Mouse (Mus musculus) kidney, postnatal 0 days (tissue): ENCODE measurements around the gene Pgghg. TPM values are rescaled to one million over a fixed set of nuclear protein-coding genes. Genes with fewer than 3 reads are reported as not detected.
"Not testable (repeated sequence)": the region's sequence is repeated elsewhere in the genome, so short reads cannot be mapped to it uniquely, and the experiment has no call there.

Source experiments
- ATAC-seq: fragments of 200-750 bp; cut with Nextera tagmentation; replicated peaks from 2 replicates; pipeline ENCODE4 v1.8.0; 2017; ENCODE audit warnings: low read depth, moderate number of reproducible peaks, moderate TSS enrichment, moderate library complexity; ENCODE audit not compliant: low FRiP score
- DNase-seq: peaks from one replicate; pipeline ENCODE4 v3.0.0-alpha.2; 2016; ENCODE audit warnings: low spot score
- H3K27ac ChIP-seq: fragments of 300-500 bp; sonication (generic); 2 replicates; pipeline ENCODE4 v1.5.1; 2014; ENCODE audit warnings: mild to moderate bottlenecking
- H3K27me3 ChIP-seq: fragments of 300-500 bp; sonication (generic); 2 replicates; pipeline ENCODE4 v1.6.1; 2014; ENCODE audit warnings: low read length, mixed read lengths; ENCODE audit not compliant: insufficient read depth
- H3K36me3 ChIP-seq: fragments of 300-500 bp; sonication (generic); 2 replicates; pipeline ENCODE4 v1.6.1; 2014; ENCODE audit warnings: low read length, mixed read lengths; ENCODE audit not compliant: insufficient read depth
- H3K4me1 ChIP-seq: fragments of 300-500 bp; sonication (generic); replicated peaks from 2 replicates; pipeline ENCODE4 v1.6.1; 2014; ENCODE audit warnings: antibody characterized with exemption, low read length, mixed read lengths; ENCODE audit not compliant: insufficient read depth
- H3K4me2 ChIP-seq: fragments of 300-500 bp; sonication (generic); 2 replicates; pipeline ENCODE4 v1.6.1; 2014; ENCODE audit warnings: mild to moderate bottlenecking, low read length, moderate library complexity, mixed read lengths
- H3K4me3 ChIP-seq: fragments of 300-500 bp; sonication (generic); replicated peaks from 2 replicates; pipeline ENCODE4 v1.5.1; 2014; ENCODE audit warnings: low read depth, low read length
- H3K9ac ChIP-seq: fragments of 300-500 bp; sonication (generic); 2 replicates; pipeline ENCODE4 v1.6.1; 2014; ENCODE audit warnings: low read depth, low read length
- H3K9me3 ChIP-seq: fragments of 300-500 bp; sonication (generic); replicated peaks from 2 replicates; pipeline ENCODE4 v1.6.1; 2016; ENCODE audit warnings: low read length, inconsistent platforms, mixed read lengths
- CTCF ChIP-seq: IDR thresholded peaks from 2 replicates; pipeline ENCODE4 v1.5.1; 2016; ENCODE audit warnings: antibody characterized with exemption, low read depth, mild to moderate bottlenecking, moderate library complexity
- WGBS: fragments of 180-500 bp; shearing (Covaris S2); extraction: QIAGEN DNeasy Blood & Tissue Kit; methylation state at CpG from one replicate; pipeline ENCODE4 v1.1.7; 2014; 5-methylcytosine and 5-hydroxymethylcytosine counted together
- polyA plus RNA-seq: library from polyadenylated mRNA; unstranded; fragments of >200 nt; fragmentation: Nextera tagmentation; extraction: Ambion mirVana; gene quantifications from 2 replicates; pipeline ENCODE4 v1.2.1, GENCODE M21; 2015

Pgghg gene
- polyA plus RNA-seq, 1 experiment from 2014 or later: 20.3 TPM

DNA sequence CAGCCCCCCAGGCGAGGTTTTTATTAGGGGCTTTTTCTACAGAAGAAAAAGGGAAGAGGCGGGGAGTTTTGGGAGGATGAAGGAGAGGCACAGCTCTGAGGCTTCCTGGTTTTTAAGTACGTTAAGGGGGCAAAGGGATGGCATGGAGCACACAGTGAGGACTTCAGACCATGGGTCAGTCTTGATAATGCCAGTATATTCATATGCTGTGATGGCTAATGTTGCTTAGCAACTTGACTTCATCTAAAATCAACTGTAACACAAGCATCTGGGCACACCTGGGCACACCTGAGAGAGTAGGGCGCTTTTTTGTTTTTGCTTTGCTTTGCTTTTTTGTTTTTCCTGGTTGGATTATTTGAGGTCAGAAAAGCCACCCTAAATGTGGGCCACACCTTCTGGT lies 25.7 kb downstream of the Pgghg start, which contains the start of gene Ifitm1:
Gene Ifitm1 (plus strand): TSS at position 301 of the 400 bp plus-strand sequence.
- no peak for ATAC-seq

DNA sequence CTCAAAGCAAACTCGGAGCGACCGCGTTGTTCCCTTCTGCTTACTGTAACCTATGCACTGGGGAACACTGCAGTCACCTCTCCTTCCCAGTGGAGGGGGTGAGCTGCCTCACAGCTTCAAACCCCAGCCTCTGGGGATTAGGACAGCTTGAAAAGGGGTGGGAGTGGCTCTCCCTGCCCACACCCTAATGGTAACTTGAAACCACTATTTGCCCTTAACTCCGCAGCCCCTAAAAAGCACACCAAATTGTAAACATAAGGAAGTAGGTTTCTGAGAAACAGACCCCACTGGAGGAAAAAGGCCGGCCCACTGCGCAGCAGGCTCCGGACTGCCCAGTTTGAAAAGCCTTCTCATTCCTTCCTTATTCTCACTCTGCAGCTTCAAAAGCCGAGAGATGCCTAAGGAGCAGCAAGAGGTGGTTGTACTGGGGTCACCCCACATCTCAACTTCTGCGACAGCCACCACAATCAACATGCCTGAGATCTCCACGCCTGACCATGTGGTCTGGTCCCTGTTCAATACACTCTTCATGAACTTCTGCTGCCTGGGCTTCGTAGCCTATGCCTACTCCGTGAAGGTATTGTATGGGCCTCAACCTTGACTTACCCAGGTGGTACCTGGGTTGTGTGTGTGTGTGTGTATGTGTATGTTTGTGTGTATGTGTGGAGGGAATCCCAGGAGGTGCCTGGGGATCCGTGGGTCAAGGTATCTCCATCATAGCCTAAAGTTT lies 26.8 kb downstream of the Pgghg start:
- H3K4me3 ChIP-seq: no peak overlapping the region

More for the DNA sequence above, 25.7 kb downstream of the Pgghg start, which contains the start of gene Ifitm1:
- Histone ChIP-seq H3K9ac (no peak within 1 kb of the TSS), H3K4me2 (peak within 1 kb of the TSS; percentile 42), H3K27ac (peak within 1 kb of the TSS; percentile 50), H3K9me3 (no peaks in the 10 kb centered on the region), H3K4me3 (no peak within 1 kb of the TSS), H3K27me3 (no peaks in the 10 kb centered on the region), H3K4me1 (peaks cover 10% of the 10 kb centered on the region; the same call in 1 of the 2 replicates), H3K36me3 (no peaks in the 10 kb centered on the region)
- DNase-seq: no peak
- no peak for TF ChIP-seq CTCF
- whole genome bisulfite sequencing: 91% methylated on average over 4 of the region's 4 CpGs

DNA sequence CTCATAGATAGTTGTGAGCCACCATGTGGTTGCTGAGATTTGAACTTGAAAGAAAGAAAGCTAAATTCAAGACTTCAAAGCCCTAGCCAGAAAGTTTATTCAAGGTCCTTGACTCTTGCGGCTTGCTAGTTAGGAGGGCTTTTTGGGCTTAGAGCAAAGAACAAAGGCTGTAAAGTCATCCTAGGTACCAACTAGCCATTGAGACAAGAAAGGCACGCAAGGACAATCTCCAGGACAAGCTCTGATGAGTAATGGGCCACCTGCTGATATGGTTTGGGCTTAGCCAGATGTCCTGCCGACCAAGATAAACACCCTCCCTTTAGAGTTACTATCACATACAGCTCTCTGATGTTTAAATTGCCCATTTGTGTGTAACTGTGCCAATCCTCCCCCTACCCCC lies 27.5 kb downstream of the Pgghg start:
- peak overlapping the region; percentile 50; the same call in 1 of the 2 replicates for H3K27ac ChIP-seq
- ATAC-seq, H3K9ac ChIP-seq, H3K4me3 ChIP-seq, H3K27me3 ChIP-seq, H3K36me3 ChIP-seq, DNase-seq, H3K9me3 ChIP-seq: not testable (repeated sequence)
- peaks cover 14% of the 10 kb centered on the region for H3K4me1 ChIP-seq
- WGBS: 27% methylated on average over 3 of the region's 3 CpGs
- H3K4me2 ChIP-seq: peak overlapping the region; percentile 42

More for the DNA sequence above, 26.8 kb downstream of the Pgghg start:
- DNase-seq (peak; percentile 88), ATAC-seq (peak; percentile 57; the same call in 1 of the 2 replicates)
- Histone ChIP-seq H3K4me2 (peak overlapping the region; percentile 42), H3K9me3 (no peaks in the 10 kb centered on the region), H3K9ac (0 out of 2 replicates have a peak overlapping the region, but pooled peaks have one; percentile 42), H3K4me1 (peaks cover 10% of the 10 kb centered on the region; the same call in 1 of the 2 replicates), H3K36me3 (no peaks in the 10 kb centered on the region), H3K27ac (peak overlapping the region; percentile 50), H3K27me3 (no peaks in the 10 kb centered on the region)
- 13% methylated on average over 14 of the region's 14 CpGs for WGBS
- no peak; the same call in 1 of the 2 replicates for TF ChIP-seq CTCF

DNA sequence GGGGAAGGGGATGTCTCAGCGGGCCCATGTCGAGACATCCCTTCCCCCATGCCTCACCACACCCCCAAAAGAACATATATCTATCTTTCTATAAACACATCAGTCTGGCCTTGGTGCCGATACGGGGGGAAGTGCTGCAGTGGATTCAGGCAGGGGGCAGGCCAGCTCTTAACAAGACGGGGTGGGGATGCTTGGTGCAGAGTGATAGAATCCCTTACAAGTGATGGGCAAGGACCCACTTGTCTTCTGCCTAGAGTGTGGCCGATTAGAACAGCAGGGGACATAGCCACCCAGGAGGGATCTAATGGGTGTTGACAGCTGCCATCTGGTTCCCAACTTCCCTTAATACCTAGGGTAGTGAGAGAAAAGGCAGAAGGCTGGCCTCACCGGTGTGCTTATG lies 29.7 kb downstream of the Pgghg start:
- Histone ChIP-seq H3K27me3 (no peaks in the 10 kb centered on the region), H3K9ac (no peak overlapping the region), H3K4me1 (peaks cover 14% of the 10 kb centered on the region), H3K36me3 (no peaks in the 10 kb centered on the region), H3K4me3 (no peak overlapping the region), H3K27ac (peak overlapping the region; percentile 78; the same call in 1 of the 2 replicates), H3K4me2 (no peak overlapping the region), H3K9me3 (no peaks in the 10 kb centered on the region)
- ATAC-seq (no peak), DNase-seq (no peak)
- 52% methylated on average over 7 of the region's 7 CpGs for WGBS
- no peak for TF ChIP-seq CTCF

DNA sequence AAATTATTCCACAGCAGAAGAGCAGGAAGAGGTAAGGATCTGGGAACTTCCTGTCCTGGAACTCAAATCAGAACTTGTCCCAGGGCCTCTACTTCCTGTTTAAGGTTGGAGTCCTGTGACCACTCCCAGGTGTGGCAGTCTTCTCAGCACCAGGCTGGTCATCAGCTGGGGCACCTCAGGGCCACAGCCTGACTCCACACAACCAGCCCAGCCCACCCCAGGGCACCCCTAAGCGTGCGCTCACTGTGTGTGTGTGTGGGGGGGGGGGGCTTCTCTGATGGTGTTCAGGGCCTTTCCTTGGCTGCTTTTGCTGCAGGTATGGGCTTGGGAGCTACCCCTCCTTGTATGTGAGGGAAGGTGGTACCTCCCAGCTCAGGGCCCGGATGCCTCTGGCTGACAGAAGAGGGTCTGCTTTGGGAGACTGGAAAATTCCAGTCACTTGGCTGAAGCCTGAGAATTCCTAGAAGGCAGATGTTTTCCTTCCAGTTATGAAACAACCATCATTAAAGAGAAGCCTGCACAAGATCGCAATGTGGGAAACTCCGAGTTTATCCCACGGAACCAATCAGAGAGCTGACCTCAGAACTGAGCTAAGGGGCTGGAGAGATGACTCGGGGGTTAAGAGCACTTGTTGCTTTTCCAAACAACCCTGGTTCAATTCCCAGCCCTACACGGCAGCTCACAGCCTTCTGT lies 30.4 kb downstream of the Pgghg start:
- no peak for TF ChIP-seq CTCF
- ATAC-seq (peak; percentile 31), DNase-seq (peak; percentile 83)
- Histone ChIP-seq H3K9me3 (no peaks in the 10 kb centered on the region), H3K9ac (no peak overlapping the region), H3K4me1 (peaks cover 14% of the 10 kb centered on the region), H3K27ac (peak overlapping the region; percentile 78), H3K27me3 (no peaks in the 10 kb centered on the region), H3K4me2 (no peak overlapping the region), H3K36me3 (no peaks in the 10 kb centered on the region), H3K4me3 (no peak overlapping the region)
- 60% methylated on average over 8 of the region's 8 CpGs for WGBS

DNA sequence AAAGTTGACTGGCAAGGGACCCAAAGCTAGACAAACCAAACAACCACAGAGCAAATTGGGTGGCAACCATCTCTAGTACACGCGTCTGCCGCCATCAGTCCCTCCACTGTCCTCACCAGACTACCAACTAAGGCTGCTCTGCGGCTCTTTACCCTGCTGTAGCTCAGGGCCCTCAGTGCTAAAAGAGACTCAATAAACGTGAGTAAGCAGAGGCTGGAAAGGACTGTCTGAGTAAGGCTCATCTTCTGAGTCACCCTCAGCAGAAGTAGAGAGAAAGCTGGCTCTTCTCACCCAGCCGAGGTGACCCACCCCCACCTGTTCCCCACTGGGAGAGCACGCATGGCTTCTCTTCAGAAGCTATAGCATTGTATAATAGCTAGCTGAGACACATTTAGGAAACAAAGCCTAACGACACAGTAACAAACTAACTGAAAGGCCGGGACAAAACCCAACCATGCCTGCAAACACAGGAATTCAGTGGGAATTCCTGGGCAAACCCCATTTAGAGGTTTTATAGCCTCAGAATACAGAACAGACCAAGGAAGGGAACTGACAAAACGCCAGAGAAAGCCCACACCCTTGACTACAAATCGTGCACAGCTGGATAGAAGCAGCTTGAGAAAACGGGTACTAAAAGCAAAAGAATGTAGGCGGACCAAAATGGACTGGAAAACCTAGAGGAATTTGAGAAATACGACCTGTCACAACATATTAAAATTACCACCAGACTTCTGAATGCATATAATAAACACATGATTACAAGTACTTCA lies 32.4 kb downstream of the Pgghg start:
- DNase-seq: peak; percentile 81
- 35% methylated on average over 14 of the region's 14 CpGs for WGBS
- ATAC-seq: no peak
- Histone ChIP-seq H3K4me1 (peaks cover 12% of the 10 kb centered on the region), H3K27me3 (no peaks in the 10 kb centered on the region), H3K9ac (no peak overlapping the region), H3K4me3 (no peak overlapping the region), H3K4me2 (no peak overlapping the region), H3K9me3 (no peaks in the 10 kb centered on the region), H3K36me3 (no peaks in the 10 kb centered on the region), H3K27ac (peak overlapping the region; percentile 68)
- TF ChIP-seq CTCF: no peak
